Mouse (Mus musculus): ENCODE data around the gene Slc6a1.

The Slc6a1 gene

DNA sequence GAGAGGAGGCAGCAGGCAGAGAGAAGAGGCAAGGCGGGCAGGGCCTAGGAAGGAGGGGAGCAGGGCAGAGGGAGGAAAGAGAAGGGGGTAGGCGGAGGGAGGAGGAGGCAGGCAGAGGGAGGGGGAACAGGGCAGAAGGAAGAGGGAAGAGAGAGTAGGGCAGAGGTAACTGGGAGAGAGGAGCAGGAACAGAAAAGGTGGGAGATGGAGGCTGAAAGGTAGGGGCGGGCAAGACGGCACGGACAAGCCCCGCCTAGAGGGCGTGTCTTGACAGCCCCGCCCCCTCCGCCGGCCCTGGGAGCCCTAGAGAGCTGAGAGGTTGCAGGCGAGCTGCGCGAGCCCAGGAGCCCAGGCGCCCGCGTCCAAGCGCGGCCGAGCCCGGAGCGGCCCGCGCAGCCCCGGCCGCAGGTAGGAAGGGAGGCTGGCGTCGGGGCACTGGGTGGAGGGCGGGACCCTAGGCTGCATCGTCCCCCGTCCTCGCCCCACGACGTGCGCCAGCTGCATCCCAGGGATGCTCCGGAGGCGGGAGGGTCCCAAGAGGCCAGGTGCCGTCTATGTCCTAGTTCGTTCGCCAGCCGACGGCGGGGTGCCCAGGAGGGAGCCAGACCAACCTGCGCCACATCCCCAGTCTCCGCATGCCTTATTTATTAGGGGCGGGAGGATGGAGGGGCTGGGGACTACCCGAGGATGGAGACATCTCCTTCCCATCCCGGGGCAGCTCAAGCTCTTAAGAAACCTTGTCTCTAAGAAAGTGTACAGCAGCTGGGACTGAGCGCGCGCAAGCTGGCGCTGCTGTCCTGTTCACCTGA, at the start of gene Slc6a1:
Gene Slc6a1 (plus strand): TSS at position 167 of the 809 bp plus-strand sequence.
- DNase-seq (ENCODE audit: low read depth, low spot score), result peak; percentile 93

DNA sequence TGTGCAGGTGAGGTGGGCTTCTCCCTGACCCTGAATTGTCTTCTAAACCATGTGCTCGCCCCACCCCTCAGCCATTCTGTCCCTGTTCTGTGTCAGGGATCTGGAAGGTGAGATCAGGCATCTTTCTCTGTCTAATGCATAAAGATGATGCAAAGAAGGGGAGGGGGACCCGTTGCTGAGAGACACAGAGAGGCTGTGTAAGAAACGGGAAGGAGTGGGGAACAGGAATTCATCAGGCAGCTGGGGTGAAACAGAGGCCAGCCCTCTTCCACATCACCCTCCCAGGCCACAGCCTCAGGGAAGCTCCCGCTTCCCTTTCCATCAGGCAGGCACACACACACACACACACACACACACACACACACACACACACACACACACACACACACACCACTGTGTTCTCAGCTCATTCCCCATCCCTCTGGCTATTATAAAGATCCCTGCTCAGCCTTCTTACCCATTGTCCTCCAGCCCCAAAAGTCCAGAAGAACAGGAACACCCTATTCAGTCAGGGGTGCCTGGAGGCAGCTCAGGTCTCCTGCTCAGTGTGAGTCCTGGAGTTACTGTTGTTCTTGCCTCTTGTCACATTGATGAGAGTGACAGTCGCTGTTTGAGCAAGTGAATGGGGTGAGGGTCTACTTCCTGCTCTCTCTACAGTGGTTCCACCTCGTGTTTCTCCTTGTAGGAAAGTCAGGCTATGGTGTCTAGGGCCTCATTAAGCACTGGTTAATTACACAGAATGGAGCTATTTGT, 43.4 kb upstream of the Slc6a1 start:
- no peak for DNase-seq (ENCODE audit: low read depth, low spot score)

GRCm38 (mm10) chr6:114245665-114246064, 36.8 kb upstream of the Slc6a1 start:
- no peak for DNase-seq (ENCODE audit: low read depth, low spot score)

GRCm38 (mm10) chr6:114250311-114250710, 32.1 kb upstream of the Slc6a1 start:
- peak; percentile 80 for DNase-seq (ENCODE audit: low read depth, low spot score)

- DNase-seq (ENCODE audit: low read depth, low spot score), result no peak
These were observed 27.5 kb upstream of the Slc6a1 start for GRCm38 (mm10) chr6:114254927-114255326.

DNA sequence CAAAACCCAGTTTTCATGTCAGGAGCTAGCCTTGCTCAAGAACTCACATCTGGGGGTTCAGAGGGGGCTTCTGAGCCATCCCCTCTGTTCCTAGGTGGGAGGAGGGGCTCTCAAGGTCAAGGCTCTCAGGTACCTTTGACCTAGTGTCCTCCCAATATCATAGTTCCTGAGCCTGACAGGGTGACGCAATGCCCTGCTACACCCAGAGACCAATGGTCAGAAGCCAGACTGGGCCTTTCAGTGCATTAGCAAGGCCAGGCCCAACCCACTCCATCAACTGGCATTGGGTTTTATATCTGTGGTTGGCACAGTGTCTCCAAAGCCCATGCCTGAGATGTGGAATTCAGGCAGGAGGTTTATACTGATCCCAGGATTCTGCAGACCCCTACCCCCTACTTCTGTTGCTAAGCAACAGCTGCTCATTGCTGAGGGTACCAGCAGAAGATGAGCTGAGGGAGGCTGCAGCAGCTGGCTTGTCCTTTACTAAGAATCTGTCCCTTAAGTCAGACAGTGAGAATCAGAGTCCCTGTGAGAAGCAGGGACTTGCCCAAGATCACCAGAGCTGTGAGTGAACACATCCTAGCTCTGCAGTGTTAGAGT, 24.6 kb upstream of the Slc6a1 start:
- DNase-seq (ENCODE audit: low read depth, low spot score), result no peak

DNA sequence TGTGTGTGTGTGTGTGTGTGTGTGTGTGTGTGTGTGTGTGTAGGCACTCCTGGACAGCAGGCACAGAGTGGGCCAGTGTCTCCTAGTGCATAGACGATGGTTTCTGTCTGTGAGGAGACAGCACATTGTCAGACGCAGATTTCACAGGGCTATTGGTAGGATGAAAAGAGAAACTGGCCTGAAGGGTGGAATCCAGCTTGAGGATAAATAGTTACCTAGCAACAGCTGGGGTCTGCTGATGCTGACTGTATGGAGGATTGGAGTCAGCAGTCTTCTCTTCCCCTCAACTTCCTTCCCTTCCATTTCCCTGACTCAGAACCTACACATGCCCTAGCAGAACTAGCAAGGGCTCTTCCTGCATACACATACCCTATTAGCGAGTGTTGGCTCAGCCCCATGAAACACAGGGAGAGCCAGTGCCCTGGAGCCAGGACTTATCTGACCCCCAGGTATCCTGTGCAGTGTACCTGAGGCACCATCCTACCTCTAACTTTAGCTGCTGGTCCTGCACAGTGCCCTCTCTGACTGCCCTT, 23.7 kb upstream of the Slc6a1 start:
- no peak for DNase-seq (ENCODE audit: low read depth, low spot score)

GRCm38 (mm10) chr6:114261609-114262008, 20.8 kb upstream of the Slc6a1 start:
- DNase-seq (ENCODE audit: low read depth, low spot score), result no peak

DNA sequence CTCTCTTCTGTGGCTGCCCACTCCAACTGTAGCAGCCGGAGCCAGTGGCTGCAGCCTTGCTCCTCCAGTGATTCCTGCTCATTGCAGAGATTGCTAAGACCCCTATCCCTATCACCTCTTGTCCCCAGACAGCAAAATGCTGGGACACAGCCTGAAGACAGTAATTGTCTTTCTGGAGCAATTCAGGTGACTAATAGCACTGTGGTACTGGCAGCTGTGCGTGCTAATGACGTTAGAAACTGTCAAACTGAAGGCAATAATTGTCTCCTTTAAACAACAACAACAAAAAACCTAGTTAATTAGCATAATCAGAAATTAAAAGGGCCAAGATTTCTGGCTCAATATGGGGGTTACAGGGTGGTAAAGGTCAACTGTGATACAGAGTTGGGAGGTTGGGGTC, 18.4 kb upstream of the Slc6a1 start:
- DNase-seq (ENCODE audit: low read depth, low spot score), result no peak

DNA sequence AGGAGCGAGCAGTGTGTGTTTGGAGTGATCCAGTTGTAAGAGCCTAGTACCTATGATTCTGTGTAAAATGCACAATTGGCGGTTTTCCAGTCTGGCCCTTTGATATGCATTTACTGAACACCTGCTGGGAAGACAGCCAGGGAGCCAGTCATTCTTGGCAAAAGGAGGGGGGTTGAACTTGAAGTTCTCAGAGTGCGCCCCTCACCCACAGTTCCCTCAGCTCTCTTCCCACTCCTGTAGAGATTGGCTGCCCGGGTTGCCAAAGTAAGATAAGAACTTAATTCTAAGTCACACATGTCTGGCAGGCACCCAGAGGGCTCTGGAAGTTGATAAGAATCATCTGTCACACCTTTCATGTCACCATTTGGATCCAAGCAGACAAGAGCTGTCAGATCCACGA, 18.0 kb upstream of the Slc6a1 start:
- DNase-seq (ENCODE audit: low read depth, low spot score), result peak; percentile 38

DNA sequence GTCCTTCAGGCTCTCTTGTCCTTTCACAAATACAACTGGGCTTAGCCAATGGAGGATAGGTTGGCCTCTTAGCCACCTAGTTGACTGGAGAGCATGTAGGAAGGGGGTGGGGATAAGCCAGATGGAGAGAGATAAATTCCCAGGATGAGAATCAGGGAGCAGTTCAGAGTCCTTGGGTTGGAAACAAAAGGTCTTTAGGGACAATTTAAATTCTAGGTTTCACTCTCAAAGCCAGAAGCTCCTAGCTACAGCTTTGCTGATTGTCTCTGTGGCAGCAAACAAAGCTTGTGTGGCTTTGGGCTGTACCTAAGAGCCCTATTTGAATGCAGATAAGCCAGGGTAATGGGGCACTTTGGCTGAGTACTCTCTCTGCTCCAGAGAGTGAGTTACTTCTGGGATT, 16.2 kb upstream of the Slc6a1 start:
- DNase-seq (ENCODE audit: low read depth, low spot score), result peak; percentile 84

DNA sequence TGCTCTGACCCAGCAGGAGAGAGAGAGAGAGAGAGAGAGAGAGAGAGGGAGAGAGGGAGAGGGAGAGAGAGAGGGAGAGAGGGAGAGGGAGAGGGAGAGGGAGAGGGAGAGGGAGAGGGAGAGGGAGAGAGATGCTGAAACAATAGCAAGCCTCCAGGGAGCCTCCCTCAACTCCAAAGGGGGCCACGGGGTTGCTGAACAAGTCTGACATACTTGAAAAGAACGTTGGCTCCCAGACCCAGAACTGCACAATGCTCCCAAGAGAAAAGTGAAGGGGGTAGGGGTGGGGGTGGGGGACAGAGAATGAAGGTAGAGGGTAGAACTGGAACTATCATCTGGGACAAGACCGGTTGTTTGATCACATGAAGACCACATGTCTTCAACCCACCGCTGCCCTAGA, 14.5 kb upstream of the Slc6a1 start:
- peak; percentile 56 for DNase-seq (ENCODE audit: low read depth, low spot score)

- no peak for DNase-seq (ENCODE audit: low read depth, low spot score)
These were observed 12.8 kb upstream of the Slc6a1 start for GRCm38 (mm10) chr6:114269589-114269988.

GRCm38 (mm10) chr6:114270799-114271198, 11.6 kb upstream of the Slc6a1 start:
- DNase-seq (ENCODE audit: low read depth, low spot score), result no peak

GRCm38 (mm10) chr6:114272279-114272678, 10.2 kb upstream of the Slc6a1 start:
- DNase-seq (ENCODE audit: low read depth, low spot score), result no peak

- DNase-seq (ENCODE audit: low read depth, low spot score), result no peak
These were observed 8.3 kb upstream of the Slc6a1 start for GRCm38 (mm10) chr6:114273997-114274728.

GRCm38 (mm10) chr6:114275800-114276199, 6.6 kb upstream of the Slc6a1 start:
- DNase-seq (ENCODE audit: low read depth, low spot score), result peak; percentile 44

DNA sequence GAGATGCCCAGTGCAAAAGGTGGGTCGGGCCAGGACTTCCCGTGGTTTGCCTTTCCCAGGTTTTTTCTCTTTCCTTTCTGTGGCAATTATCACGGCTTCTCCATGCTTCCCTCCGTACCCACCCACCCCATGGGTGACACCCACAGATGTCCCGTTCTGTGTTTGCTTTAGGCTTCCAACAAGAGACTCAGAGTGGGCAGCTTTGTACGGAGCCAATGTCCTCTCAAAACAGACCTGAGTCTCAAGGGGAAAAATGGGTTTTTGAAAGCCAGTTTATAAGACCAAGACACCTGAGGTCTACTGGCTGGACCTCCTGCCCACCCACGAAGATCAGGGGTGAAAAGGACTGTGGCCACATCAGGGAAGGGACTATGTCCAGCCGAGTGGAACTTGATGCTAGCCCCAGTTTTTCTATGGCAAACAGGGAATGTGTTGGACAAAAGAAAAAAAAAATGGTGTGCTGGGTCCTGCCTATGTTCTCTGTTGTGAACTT, 889 bp downstream of the Slc6a1 start:
- DNase-seq (ENCODE audit: low read depth, low spot score), result no peak

- DNase-seq (ENCODE audit: low read depth, low spot score), result peak; percentile 83
These were observed 1.7 kb downstream of the Slc6a1 start for GRCm38 (mm10) chr6:114283927-114284703.

GRCm38 (mm10) chr6:114285424-114285823, 3.0 kb downstream of the Slc6a1 start:
- DNase-seq (ENCODE audit: low read depth, low spot score), result peak; percentile 63

DNA sequence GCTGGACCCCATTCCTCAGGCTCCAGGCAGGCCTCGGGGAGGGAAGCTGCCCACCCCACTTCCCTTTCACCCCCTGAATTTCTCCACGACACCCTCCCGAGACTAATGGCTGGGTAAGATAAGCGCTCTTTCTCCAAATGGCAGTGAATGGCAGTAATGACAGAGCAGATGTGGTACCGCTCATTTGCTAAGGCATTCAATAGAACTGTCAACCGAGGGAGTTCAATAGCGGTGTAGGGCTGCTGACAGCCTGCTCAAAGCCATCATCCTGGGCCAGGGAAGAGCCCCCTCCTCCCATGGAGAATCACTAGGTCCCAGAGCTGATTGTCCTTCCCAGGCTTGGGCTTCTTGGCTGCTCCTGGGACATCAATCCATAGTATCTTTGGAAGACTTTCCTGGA, 6.7 kb downstream of the Slc6a1 start:
- DNase-seq (ENCODE audit: low read depth, low spot score), result no peak

Data from ZHBTc4 (cell line).